Mouse (Mus musculus): Measurements from ENCODE around the gene Tmem203. TPM values are rescaled to one million over a fixed set of nuclear protein-coding genes. Genes with fewer than 3 reads are reported as not detected.
"Not testable (repeated sequence)": the region's sequence is repeated elsewhere in the genome, so short reads cannot be mapped to it uniquely, and the experiment has no call there.

Tmem203 gene
- total RNA-seq, 2 experiments from 2014 or later, result 35.5 to 40.4 TPM

DNA sequence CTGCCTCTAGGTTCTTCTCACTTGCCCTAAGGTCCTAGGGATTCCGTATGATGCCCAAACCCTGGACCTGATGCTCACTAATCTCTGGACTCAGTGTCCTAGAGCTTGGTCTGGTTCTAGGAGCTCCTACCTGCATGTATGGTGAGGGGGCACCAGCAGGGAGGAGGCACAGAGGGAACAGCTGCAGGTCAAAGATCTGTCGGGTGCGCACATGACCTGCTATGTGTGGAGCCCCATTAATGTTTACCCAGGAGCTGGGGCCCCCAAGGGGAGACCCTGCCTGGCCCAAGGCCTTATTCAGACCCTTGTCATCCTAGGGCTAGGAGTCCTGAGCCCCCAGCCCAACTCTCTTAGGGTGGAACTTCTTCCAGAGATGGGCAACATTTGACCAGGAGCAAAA is 21.2 kb upstream of the Tmem203 start, which contains the start of gene Slc34a3:
Slc34a3 (minus strand) TSS at position 315 of the 400 bp plus-strand sequence.
- DNase-seq, result no peak

DNA sequence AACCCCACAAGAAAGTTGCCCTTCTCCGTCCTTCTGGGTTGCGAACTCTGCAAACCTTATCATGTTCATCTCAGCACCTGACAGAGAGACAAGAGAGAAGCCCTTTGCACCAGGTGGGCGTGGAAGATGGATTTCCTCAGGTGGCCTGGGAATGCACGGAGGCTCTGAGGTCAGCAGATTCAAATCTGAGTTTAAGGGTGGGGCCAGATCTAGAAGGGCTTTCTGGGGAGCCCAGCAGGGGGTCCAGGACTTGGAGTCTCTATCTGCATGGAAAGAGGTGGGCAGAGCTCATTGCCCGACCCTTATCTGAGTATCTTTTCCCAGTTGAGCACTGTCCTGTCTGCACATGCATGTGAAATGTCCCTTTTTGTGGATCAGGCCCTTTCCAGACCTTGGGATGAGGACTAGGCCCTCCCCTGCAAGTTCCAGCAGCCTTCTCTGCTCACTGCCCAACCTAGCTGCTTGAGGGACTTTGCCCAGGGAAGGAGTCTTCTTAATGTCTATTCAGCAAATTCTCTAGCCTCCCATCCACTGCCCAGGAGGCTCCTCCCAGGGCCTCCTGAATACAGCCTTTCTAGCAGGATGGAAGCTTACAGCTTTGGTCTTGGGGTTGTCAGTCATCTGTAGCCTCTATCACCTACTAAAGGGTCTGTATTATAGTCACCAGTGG is 20.6 kb upstream of the Tmem203 start:
- DNase-seq, result no peak

DNA sequence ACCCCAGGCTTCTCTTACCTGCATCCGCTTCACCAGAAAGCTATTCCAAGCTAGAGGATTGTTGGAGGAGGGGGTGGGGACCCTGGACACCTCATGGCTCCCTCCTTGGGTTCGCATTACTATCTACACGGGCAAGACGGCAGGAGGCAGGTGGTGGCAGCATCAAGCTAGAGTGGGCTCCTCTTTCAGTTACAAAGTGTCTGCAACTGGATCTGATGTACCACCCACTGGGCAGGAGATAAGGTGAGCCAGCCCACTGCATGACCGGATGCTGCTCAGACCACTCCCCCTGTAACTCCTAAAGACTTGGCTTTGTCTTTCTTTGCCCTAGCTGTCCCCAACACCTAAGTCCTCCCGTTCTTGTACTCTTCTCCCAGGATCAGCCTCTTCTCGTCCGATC is 18.6 kb upstream of the Tmem203 start, which contains the start of gene Rnf224:
Rnf224 (minus strand) TSS at position 174 of the 400 bp plus-strand sequence.
- DNase-seq, result no peak

DNA sequence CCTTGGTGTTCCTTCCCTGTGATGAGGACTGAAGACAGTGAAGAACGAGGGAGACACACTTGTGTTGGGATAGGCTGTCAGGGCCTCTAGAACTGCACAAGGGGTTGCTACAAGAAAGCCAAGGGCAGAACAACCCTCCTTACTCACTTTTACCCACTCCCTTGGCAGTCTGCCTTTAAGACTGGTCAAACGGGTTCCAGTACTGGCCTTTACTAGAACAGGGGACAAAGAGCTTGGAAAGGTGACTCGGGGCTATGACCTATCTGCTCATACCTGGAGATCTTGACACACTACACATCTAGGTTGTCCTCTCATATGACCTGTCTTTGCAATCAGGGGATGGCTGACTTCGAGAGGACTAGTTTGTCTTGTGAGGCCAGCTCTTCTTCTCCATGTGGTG is 17.7 kb upstream of the Tmem203 start:
- DNase-seq, result no peak

DNA sequence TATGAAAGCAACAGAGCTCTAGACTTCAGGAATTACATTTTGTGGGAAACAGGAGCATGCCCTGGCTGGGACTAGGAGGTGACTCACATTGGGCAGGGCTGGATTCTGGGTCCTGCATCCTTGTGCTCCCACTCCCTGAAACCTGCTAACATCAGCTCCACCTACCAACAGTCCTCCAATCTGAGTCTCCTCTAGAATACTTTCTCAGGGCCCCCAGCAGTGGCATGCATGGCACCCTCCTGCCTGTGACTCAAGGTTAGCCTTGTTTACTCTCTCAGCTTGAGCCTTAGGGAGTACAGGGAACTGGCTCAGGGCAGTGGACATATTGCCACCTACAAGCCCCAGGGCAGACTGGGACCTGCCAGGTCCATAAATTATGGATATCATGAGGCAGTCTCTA is 17.1 kb upstream of the Tmem203 start:
- DNase-seq, result no peak

DNA sequence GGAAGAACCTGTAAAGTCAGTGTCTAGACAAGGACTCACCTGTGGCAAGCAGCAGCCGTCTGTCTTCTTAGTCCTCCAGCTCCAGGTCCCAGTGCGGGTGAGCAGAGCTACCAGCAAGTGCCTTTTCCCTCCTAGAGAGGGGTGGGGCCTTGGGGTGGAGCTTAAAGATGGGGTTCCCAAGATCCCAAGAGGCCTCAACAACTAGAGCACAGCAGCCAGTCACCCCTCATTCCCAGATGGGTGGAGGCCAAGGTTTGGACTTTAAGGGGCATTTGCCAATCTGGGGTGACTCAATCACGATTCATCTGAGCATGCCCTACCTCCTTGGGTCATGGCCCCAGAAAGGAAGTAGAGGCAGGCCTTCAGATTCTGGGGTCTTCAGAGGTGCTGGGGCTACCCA is 15.5 kb upstream of the Tmem203 start:
- no peak for DNase-seq

DNA sequence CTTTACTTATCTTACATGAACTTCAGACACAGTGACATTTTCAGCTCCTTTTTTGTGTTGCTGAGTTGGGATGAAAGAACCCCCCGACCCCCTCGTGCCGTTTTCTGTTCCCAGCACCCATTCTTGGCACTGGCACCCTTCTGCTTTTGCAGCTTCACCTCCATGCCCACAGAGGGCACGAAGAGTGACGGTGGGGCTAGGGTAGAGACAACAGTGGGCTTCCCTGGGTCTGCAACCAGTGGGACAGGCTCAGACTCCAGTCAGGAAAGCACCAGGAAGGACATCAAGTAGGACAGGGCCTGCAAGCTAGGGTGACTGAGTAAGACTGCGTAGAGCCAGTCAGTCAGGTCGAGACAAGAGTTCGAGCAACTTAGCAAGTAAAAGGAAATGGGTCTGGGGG is 14.9 kb upstream of the Tmem203 start:
- no peak for DNase-seq

DNA sequence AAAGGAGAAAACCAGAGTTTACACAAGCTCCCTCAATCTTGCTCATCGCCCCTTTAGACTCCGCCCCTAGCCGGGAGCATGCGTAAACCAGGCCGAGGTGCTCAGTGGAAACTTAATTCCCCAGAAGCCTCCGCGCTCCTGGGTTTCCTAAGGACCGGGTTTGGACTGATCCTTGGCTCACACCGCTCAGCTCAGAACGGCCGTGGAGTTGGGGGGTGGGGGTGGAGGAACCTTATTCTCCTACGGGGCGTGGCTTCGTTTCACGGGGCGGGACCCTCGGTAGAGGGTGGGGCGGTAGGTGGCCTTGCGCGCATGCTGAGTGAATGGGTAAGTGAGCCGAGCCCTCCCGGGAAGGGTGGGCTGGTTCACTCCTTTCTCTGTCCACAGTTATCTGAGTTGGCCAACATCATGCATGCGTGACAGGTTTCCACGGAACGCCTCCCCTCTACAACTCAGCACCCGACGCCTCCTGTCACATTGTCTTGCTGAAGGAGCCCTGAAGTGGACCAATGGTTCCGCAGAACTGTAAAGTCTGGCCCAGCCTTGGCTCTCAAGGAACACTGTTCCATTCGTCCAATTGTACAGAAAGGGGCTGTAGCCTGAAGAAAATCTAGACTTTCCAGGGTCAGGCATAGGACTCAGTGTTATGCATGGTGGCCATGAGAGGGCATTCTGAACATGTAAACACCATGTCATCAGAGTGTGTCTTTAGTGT is 14.4 kb upstream of the Tmem203 start:
- DNase-seq, result peak; percentile 53 to 66

DNA sequence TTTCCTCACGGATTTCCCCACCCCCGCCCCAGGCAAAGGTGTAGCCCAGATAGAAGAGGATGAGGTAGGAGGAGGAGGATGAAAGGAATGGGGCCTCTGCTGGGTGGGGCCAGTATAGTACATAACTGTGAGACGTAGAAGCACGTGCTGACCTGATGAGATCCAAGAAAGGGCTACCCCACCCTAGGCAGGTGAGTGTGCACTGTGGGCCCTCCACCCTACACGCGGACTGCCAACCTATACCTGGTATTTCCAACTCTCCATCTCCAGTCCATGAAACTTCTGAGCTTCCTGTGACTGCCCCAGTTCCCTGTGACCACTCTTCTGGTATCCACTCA is 13.8 kb upstream of the Tmem203 start:
- DNase-seq, result no peak

DNA sequence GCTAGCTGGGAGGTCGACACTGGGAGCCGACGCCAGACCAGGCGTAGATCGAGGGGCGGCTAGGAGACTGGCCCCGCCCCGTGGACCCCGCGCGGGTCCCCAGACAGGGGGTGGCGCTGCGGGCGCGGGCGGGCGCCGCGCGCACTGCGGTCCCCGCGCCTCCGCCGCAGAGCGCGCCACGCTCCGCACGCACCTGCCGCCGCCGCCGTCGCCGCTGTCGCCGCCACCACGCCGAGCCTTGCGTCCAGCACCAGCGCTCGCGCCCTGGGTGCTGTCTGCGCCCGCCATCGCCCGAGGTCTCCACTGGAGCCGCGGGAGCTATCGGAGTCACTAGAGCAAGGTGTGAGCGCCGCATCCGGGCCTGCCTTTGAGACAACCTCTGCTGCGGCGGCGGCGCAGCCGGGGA is 13.1 kb upstream of the Tmem203 start, which contains the start of the genes Rnf208 and Cysrt1:
Rnf208 (plus strand) TSS at position 155 of the 406 bp plus-strand sequence.
Cysrt1 (minus strand) TSS at position 352 of the 406 bp plus-strand sequence.
- DNase-seq, result no peak

DNA sequence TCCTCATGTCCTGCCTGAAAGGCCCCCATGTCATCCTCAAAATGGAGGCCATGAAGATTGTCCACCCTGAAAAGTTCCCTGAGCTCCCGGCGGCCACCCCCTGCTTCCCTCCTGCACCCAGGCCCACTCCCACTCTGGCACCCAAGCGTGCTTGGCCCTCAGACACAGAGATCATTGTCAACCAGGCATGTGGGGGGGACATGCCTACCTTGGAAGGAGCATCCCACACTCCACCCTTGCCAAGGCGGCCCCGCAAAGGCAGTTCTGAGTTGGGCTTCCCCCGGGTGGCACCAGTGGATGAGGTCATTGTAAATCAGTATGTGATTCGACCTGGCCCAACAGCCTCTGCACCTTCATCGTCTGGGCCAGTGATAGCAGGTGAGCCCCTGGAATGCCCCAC is 11.9 kb upstream of the Tmem203 start:
- no peak for DNase-seq

DNA sequence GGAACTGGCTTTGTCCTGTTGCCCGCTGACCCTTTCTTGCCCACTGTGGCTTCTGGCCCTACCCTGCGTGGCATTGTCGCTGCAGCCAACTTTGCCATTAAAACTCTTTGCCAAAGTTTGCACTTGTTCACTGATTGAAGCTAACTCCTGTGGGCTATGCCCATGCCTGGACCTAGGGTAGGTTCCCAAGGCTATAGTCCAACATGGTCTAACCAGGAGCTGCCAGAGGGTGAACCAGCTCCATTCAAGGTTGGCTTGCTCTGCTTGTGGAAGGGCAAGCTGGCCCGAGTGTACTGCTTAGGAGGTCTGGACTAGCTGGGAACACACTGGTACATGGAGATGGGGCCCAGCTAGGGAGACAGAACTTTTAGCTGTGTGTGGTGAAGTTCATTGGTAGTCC is 11.1 kb upstream of the Tmem203 start:
- DNase-seq, result no peak

DNA sequence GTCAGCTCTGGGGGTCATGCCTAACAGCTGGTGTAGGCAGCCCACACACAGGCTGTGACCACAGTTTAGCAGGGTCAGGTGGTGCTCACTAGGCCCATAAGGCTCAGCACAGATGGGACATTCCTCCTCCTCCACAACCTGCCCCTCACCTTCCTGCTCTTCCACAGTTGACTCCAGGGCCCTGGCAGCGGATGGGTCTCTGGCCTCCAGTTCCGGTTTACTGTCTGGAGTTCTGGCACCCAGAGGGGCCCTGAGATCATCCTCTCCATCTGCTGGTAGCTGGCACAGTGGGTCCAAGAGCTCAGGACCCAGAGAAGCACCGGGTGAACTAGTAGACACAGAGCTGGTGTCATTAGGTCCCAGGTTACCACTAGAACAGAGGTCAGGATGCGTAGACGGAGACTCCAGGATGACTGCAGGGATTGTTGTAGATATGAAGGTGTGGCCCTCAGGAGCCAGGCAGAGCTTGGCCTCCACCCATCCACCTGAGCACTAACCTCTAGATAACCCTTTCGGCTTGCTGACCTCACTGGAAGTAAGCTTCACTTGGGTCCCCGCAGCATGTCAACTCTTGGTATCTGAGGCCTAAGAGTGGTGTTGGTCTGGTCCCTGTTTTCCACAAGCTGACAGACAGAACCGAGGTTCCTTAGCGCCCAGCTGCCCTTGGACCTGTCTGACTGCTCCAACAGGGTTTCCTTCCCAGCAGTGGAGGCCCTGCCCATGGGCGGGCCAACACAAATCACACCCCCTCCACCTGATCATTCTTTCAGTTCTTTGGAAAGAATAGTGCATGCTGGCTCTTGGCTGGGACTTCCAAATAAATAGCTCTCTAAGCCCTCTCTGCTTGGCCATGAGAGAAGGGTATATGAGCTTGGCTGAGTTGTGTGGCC is 8.8 kb upstream of the Tmem203 start, which contains the start of gene AL732309.1:
AL732309.1 (minus strand) TSS at position 681 of the 890 bp plus-strand sequence.
- no peak for DNase-seq

DNA sequence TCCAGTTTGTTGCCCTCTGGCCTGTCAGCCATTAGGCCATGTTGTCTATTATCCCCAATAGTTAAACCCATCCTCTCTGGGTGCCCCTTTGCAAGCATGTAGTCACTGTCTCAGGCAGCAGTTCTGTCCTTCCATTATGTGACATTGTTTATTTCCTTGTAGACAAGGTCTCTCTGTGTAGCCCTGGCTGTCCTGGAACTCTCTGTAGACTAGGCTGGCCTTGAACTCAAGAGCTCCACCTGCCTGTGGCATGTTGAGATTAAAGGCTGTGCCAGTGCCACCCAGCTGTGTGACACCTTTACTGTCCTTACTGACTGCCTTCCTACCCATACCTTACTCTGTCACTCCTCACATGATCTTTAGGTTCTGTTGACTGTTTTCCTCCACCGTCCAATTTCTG is 2.9 kb upstream of the Tmem203 start:
- no peak for DNase-seq

DNA sequence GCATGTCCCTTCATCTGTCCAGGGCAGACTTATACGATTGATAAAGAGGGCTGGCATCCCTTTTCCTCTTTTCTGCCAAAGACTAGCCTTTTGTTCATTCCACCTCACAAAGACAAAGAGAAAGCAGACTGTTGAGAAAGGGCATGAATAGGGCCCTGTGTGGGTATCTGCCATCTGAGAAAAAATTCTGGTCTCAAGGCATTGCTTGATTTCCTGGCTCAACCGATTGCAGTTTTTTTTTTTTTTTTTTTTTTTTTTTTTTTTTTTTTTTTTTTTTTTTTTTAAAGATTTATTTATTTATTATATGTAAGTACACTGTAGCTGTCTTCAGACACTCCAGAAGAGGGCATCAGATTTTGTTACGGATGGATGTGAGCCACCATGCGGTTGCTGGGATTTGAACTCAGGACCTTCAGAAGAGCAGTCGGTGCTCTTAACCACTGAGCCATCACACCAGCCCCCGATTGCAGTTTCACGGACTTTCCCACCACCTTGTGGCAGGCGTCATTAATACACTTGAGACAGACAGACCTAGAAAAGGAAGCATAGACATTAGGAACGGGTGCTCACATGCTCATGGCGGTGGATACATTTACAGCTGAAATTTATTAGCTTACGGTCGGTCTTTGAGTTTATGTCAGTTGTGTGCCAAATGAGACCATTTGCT is 1.3 kb downstream of the Tmem203 start:
- not testable (repeated sequence) for DNase-seq

DNA sequence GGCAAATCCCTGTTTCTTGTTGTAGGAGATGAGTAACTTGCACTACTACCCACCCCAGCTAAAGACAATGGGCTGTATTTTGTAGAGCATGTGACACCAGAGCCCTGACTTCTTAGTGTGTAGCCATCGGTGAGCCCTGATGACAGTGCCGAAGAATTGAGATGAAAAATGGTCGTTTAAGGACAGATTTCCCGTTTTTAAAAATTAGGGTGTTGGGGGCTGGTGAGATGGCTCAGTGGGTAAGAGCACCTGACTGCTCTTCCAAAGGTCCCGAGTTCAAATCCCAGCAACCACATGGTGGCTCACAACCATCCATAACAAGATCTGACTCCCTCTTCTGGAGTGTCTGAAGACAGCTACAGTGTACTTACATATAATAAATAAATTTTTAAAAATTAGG is 2.0 kb downstream of the Tmem203 start:
- not testable (repeated sequence) for DNase-seq

DNA sequence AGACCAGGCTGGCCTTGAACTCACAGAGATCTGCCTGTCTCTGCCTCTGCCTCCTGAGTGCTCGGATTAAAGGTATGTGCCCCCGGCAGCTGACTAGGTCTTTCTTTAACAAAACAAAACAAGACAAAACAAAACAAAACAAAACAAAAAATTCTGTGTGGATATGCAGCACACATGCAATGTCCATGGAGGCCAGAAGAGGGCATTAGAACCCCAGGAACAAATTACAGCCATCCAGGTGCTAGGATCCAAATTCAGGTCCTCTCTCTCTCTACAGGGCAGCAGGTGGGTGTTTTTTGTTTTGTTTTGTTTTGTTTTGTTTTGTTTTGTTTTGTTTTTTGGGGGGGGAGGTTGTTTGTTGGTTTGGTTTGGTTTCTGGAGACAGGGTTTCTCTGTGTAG is 3.6 kb downstream of the Tmem203 start:
- DNase-seq, result no peak

DNA sequence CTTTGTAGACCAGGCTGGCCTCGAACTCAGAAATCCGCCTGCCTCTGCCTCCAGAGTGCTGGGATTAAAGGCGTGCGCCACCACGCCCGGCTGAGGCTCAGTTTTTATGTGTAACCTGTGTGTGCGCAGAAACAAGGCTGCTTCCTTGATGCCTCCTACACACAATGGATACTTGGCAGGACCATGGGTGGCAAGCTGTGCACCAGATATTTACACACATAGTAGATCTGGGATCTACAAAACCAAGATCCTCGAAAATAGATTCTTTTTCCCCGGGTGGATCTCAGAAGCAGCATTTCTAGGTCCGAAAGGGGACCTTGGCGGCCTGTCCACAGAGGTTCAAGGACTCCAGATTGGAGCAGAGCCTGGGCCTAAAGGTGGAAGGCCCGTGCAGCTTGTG is 6.6 kb downstream of the Tmem203 start:
- no peak for DNase-seq

DNA sequence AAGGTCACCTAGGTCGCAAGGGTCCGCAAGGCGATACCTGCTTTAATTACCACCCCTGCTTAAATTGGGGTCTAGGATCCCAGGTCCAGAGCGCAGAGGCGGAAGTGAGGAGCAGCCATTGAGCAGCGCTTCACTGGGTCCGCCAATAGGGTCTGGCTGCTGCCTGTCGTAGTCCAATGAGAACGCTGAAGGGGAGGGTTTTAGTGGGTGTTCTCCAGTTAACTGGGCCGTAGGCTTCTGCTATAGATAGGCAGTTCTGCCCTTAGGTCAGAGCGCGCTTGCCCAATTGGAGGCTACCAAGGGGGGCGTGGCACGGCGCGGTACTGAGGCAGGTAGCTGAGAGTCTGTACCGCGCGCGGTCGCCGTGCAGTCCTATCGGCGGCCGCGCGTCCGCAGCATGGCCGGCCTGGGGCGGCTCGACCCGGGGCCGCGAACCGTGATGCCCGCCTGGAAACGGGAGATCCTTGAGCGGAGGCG is 7.1 kb downstream of the Tmem203 start, which contains the start of gene Tprn:
Tprn (plus strand) TSS at position 328 of the 477 bp plus-strand sequence.
- peak; percentile 92 to 93 for DNase-seq

DNA sequence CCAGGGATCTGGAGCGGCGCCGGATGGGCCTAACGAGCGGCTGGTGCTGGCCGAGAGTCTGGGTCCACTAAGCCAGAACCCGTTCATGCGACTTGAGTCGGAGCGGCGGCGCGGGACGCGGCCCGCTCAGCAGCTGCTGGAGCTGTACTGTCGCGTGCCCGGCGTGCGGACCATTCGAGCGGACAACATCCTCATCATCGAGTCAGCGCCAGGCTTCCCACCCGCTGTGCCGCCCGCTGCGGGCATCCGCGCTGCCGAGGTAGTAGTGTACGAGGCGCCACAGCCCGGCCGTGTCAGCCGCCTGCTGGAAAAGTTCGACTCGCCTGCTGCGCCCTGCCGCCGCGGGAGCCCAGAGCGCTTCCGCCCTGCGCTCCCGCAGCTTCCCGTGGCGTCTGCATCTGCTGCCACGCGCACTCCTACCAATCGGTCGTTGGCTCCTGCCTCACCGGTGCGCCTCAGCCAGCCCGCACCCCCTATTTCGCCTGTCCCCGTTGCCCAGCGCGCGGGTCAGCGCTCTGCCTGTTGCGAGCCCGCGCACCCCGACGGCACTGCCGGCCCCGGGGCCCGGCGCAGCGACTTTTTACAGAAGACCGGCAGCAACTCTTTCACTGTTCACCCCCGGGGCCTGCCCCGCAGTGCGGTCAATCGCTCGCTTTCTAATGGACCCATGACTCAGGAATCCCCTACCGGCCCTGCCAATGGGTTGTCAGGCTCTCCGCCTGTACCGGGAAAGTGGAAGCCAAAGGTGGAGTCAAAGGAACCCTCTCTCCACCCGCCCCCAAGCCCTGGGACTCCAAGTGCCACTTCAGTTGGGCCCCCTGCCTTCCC is 7.8 kb downstream of the Tmem203 start:
- no peak for DNase-seq

Measured in layer of hippocampus, postnatal 36 days (tissue).